Mouse (Mus musculus): Measurements from ENCODE around the gene Vps45. TPM values are rescaled to one million over a fixed set of nuclear protein-coding genes. Genes with fewer than 3 reads are reported as not detected.
"Not testable (repeated sequence)": the region's sequence is repeated elsewhere in the genome, so short reads cannot be mapped to it uniquely, and the experiment has no call there.

The Vps45 gene
- polyA plus RNA-seq, 1 experiment from 2014 or later: 46.1 TPM

DNA sequence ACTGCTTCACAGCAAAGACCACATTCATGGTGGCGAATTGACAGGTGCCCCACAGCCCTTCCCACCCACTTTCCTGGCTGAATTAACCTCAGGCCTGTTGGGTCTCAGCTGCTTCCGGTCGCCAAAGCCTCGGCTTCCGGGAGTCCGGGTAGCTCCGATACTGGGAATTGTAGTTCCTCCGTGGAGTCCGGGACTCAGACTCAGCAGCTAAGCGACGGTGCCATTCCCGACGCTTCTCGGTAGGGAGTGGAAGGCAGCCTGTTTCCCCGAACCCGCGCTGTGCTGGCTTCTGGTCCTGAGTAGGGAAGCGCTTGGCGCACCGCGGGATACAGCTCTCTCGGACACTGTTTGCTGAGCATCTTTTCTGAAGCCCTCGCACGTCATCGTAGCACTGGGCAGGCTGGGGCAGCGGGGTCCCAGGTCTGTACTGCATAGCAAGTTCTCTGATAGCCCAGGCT, 490 bp downstream of the Vps45 start:
- no peaks in the 10 kb centered on the region for H3K9me3 ChIP-seq (replicated peaks)
- no peaks in the 10 kb centered on the region for H3K27me3 ChIP-seq
- peak; percentile 93 for ATAC-seq (ENCODE audit: insufficient number of reproducible peaks, low FRiP score, low TSS enrichment, low read depth)
- peak overlapping the region; percentile 95 for H3K27ac ChIP-seq (replicated peaks)
- peak overlapping the region; percentile 86 for H3K4me2 ChIP-seq (replicated peaks)
- 0% methylated on average over 26 of the region's 26 CpGs for WGBS
- peaks cover 9% of the 10 kb centered on the region; the same call in 1 of the 2 replicates for H3K36me3 ChIP-seq
- peaks cover 5% of the 10 kb centered on the region for H3K4me1 ChIP-seq
- H3K9ac ChIP-seq: peak overlapping the region; percentile 65
- H3K4me3 ChIP-seq (replicated peaks): peak overlapping the region; percentile 77

DNA sequence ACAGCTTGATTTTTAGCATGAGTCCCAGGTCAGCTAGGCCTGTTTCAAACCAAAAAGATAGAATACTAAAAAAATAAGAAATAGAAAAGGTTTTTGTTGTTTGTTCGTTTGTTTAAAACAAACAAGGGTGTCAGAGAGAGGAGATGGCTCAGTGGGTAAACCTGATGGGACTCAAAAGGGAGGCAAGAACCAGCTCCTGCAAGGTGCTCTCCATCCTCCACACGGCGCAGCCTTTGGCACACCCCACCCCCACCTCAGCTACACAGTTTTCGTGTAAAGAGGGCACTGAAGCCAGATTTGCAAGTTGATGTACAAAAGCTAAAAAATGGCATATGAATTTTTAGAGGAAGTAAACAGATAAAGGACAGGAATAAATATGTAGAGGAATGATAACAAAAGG, 2.2 kb downstream of the Vps45 start:
- H3K4me3 ChIP-seq (replicated peaks): no peak overlapping the region
- 81% methylated on average over 4 of the region's 4 CpGs for WGBS
- H3K27me3 ChIP-seq: no peaks in the 10 kb centered on the region
- H3K4me2 ChIP-seq (replicated peaks): no peak overlapping the region
- H3K4me1 ChIP-seq: peaks cover 5% of the 10 kb centered on the region
- no peak overlapping the region for H3K9ac ChIP-seq
- no peaks in the 10 kb centered on the region for H3K9me3 ChIP-seq (replicated peaks)
- H3K36me3 ChIP-seq: peaks cover 9% of the 10 kb centered on the region; the same call in 1 of the 2 replicates
- H3K27ac ChIP-seq (replicated peaks): no peak overlapping the region
- no peak for ATAC-seq (ENCODE audit: insufficient number of reproducible peaks, low FRiP score, low TSS enrichment, low read depth)

DNA sequence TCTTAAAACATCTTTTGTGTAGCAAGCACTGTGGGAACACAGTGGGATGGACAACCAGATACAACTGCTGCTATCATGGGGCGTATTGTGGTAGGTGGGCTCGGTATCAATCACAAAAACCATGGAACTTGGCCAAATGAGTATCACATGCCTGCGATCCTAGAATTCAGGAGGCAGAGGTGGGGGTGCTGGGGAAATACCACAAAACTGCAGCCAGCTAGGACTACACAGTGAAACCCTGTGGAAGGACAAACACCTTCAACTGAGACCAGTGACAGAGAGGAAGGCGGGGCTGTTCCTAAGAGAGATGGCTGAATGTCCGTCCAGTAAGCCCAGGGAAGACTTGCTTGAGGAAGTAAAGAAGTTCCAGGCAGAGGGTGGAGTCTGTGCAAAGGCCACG, 3.0 kb downstream of the Vps45 start:
- peaks cover 9% of the 10 kb centered on the region; the same call in 1 of the 2 replicates for H3K36me3 ChIP-seq
- H3K9ac ChIP-seq: no peak overlapping the region
- no peaks in the 10 kb centered on the region for H3K27me3 ChIP-seq
- H3K4me2 ChIP-seq (replicated peaks): no peak overlapping the region
- 86% methylated on average over 6 of the region's 6 CpGs for WGBS
- no peak for ATAC-seq (ENCODE audit: insufficient number of reproducible peaks, low FRiP score, low TSS enrichment, low read depth)
- peaks cover 5% of the 10 kb centered on the region for H3K4me1 ChIP-seq
- no peaks in the 10 kb centered on the region for H3K9me3 ChIP-seq (replicated peaks)
- no peak overlapping the region for H3K27ac ChIP-seq (replicated peaks)
- no peak overlapping the region for H3K4me3 ChIP-seq (replicated peaks)

DNA sequence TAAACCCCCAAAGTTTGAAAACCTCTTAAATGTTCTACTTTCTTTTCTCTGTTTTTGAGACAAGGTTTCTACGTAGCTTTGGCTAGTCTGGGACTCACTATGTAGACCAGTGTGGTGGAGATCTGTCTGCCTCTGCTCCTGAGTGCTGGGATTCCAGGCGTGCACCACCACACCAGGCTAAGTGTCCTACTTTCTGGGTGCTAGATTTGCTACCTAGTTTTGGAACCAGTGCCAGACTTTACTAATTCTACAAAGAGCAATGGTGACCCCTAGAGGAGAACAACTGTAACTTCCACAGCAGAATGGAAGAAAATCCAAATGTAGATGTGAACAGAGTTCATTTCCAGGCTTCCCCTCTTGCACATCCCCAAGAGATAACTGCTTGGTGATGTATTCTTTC, 6.4 kb downstream of the Vps45 start:
- peaks cover 9% of the 10 kb centered on the region; the same call in 1 of the 2 replicates for H3K36me3 ChIP-seq
- H3K9me3 ChIP-seq (replicated peaks): no peaks in the 10 kb centered on the region
- H3K4me1 ChIP-seq: peaks cover 4% of the 10 kb centered on the region
- no peak overlapping the region for H3K4me2 ChIP-seq (replicated peaks)
- no peak overlapping the region for H3K4me3 ChIP-seq (replicated peaks)
- no peak overlapping the region for H3K9ac ChIP-seq
- 40% methylated on average over 2 of the region's 2 CpGs for WGBS
- no peaks in the 10 kb centered on the region for H3K27me3 ChIP-seq
- no peak overlapping the region for H3K27ac ChIP-seq (replicated peaks)
- no peak for ATAC-seq (ENCODE audit: insufficient number of reproducible peaks, low FRiP score, low TSS enrichment, low read depth)

DNA sequence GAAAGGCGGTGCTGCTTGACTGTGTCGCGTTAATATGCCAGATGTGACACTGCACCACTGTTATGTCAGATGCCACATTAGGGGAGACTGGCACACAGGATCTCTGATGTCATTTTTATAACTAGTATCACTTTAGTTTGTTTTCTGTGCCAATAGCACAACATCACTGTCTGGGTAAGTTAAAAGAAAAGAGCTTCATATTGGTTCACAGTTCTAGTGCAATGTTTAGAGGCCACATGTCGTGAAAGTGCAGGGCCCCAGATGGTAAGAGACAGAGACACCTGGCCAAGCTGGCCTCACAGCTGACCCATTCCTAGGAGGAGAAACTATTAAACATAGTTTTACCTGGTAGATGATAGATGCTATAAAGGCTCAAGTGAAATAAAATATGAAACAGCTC, 7.1 kb downstream of the Vps45 start:
- no peak overlapping the region for H3K9ac ChIP-seq
- H3K4me2 ChIP-seq (replicated peaks): no peak overlapping the region
- H3K4me3 ChIP-seq (replicated peaks): no peak overlapping the region
- no peaks in the 10 kb centered on the region for H3K9me3 ChIP-seq (replicated peaks)
- peaks cover 12% of the 10 kb centered on the region for H3K36me3 ChIP-seq
- no peaks in the 10 kb centered on the region; the same call in 1 of the 2 replicates for H3K4me1 ChIP-seq
- H3K27ac ChIP-seq (replicated peaks): no peak overlapping the region
- no peak for ATAC-seq (ENCODE audit: insufficient number of reproducible peaks, low FRiP score, low TSS enrichment, low read depth)
- no peaks in the 10 kb centered on the region for H3K27me3 ChIP-seq
- 67% methylated on average over 4 of the region's 4 CpGs for WGBS

DNA sequence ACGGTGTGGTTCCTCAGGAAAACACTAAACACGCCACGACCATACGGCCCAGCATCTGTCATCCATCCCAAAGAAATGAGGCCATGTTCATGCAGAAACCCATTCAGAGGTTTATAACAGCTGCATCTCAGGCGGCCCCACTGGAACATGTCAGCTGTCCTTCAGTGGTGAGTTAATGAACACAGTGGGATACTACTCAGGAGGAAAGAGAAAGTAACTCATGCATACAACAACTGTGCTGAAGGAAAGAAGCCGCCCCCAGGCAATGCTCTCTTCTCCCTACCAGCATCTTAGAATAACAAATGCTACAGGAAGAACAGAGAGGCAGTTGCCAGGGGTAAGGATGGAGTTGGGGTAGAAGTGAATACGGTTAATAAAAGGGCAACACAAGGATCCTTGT, 7.5 kb downstream of the Vps45 start:
- H3K4me1 ChIP-seq: no peaks in the 10 kb centered on the region
- WGBS: 63% methylated on average over 7 of the region's 7 CpGs

DNA sequence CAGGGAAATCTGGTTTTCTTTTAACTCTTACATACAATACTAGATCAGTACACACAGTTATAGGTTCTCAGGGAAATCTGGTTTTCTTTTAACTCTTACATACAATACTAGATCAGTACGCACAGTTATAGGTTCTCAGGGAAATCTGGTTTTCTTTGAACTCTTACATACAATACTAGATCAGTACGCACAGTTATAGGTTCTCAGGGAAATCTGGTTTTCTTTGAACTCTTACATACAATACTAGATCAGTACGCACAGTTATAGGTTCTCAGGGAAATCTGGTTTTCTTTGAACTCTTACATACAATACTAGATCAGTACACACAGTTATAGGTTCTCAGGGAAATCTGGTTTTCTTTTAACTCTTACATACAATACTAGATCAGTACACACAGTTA, 13.7 kb downstream of the Vps45 start:
- H3K9me3 ChIP-seq (replicated peaks); H3K4me2 ChIP-seq (replicated peaks); ATAC-seq (ENCODE audit: insufficient number of reproducible peaks, low FRiP score, low TSS enrichment, low read depth); H3K9ac ChIP-seq; H3K4me3 ChIP-seq (replicated peaks); H3K4me1 ChIP-seq; H3K27me3 ChIP-seq; H3K27ac ChIP-seq (replicated peaks): not testable (repeated sequence)
- H3K36me3 ChIP-seq: peaks cover 14% of the 10 kb centered on the region
- WGBS: 84% methylated on average over 3 of the region's 3 CpGs

More for the DNA sequence above, 7.5 kb downstream of the Vps45 start:
- Histone ChIP-seq H3K9ac (no peak overlapping the region), H3K27ac (replicated peaks) (no peak overlapping the region), H3K9me3 (replicated peaks) (no peaks in the 10 kb centered on the region), H3K36me3 (peaks cover 16% of the 10 kb centered on the region), H3K27me3 (no peaks in the 10 kb centered on the region), H3K4me2 (replicated peaks) (no peak overlapping the region), H3K4me3 (replicated peaks) (no peak overlapping the region)
- no peak for ATAC-seq (ENCODE audit: insufficient number of reproducible peaks, low FRiP score, low TSS enrichment, low read depth)

DNA sequence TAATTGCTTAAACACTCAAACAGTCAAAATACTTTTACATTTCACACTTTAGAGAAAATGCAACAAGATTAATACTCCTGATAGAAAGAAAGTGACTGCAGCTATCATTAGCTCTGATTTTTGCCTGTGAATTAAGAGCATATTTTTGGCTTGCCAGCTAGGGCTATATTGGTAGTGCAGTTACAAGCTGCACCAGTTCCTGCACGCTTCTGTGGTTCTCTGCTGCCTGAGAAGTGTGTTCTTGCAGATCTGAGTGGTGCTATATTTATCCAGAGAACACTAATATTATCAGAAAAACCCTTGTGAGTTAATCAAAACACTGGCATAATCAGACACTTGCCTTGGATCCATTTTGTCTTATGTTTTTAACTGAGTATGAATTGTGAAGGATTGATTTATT, 15.2 kb downstream of the Vps45 start:
- Histone ChIP-seq H3K4me1 (no peaks in the 10 kb centered on the region), H3K9ac (no peak overlapping the region), H3K27ac (replicated peaks) (no peak overlapping the region), H3K36me3 (peaks cover 14% of the 10 kb centered on the region), H3K27me3 (no peaks in the 10 kb centered on the region), H3K4me2 (replicated peaks) (no peak overlapping the region), H3K9me3 (replicated peaks) (no peaks in the 10 kb centered on the region), H3K4me3 (replicated peaks) (no peak overlapping the region)
- WGBS: 72% methylated on average over 1 of the region's 1 CpGs
- ATAC-seq (ENCODE audit: insufficient number of reproducible peaks, low FRiP score, low TSS enrichment, low read depth): no peak

DNA sequence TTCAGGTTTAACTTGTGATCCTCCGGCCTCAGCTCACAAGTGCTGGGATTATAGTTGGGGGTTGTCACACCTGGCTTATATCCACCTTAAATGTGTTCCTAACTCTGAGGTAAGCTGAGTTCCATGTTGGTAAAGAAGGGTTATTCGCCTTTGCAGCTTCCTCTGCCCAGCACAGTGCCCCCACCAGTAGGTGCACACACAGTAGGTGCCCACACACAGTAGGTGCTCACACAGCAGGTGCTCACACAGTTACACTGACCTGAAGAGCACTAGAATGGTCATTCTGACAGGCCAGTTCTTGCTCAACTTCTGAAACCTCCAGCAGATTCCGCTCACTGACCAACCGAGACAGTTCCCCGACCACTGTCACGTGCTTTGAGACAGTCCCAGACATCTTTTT, 17.2 kb downstream of the Vps45 start:
- H3K36me3 ChIP-seq: peaks cover 11% of the 10 kb centered on the region
- no peak overlapping the region for H3K4me3 ChIP-seq (replicated peaks)
- no peak overlapping the region for H3K4me2 ChIP-seq (replicated peaks)
- H3K27me3 ChIP-seq: no peaks in the 10 kb centered on the region
- H3K9ac ChIP-seq: no peak overlapping the region
- WGBS: 90% methylated on average over 6 of the region's 6 CpGs
- H3K9me3 ChIP-seq (replicated peaks): no peaks in the 10 kb centered on the region
- no peaks in the 10 kb centered on the region for H3K4me1 ChIP-seq
- no peak overlapping the region for H3K27ac ChIP-seq (replicated peaks)
- no peak for ATAC-seq (ENCODE audit: insufficient number of reproducible peaks, low FRiP score, low TSS enrichment, low read depth)

DNA sequence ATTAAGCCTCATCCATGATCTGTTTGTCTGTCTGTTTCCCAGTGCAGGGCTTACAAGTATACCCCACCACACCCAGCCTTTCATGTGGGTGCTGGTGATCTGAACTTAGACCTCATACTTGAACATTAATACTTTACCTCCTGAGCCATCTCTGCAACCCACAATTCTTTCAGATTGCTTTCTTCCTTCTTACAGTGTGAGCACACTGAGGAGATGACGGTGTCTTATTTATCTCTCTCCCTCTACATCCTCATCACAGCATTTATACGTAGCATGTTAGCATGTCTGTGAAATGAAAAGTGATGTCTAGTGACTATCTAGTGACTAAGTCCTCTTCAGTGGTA, 17.6 kb downstream of the Vps45 start:
- 95% methylated on average over 2 of the region's 2 CpGs for WGBS

DNA sequence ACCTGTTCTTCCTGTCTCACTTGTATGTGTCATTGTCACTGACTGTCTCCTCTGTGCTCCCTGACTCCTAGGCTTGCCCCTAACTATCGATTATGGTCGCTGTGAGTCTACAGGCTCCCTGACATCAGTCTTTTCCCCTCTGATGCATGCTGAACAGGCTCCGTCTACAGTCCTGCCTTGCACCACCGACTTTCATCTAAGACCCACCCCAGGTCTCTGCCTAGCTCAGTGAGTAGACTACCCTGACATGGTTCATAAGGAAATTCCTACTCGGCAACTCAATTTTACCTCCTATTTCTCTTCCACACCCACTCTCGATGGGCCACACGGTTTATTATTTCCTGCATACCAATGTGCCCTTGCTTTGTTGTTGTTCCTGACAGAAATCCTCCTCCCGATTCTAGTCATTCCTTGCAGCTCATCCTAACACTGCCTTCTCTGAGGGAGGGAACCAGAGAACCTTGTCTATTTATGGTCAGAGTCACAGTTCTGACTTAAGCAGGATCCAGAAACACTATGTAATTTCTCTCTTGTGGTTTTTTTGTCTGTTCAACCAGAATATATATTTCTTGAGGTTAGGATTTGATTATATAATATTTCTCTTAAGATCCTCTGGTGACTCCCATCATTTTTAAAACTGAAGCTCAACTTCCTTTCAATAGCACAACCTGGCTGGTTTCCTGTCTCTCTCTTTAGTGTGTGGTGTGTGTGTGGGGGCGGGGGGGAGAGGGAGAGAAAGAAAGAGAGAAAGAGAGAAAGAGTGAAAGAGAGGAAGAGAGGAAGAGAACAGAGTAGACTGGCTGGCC, 18.2 kb downstream of the Vps45 start:
- 68% methylated on average over 9 of the region's 9 CpGs for WGBS
- Histone ChIP-seq H3K9ac (no peak overlapping the region), H3K27me3 (no peaks in the 10 kb centered on the region), H3K4me1 (no peaks in the 10 kb centered on the region), H3K4me2 (replicated peaks) (no peak overlapping the region), H3K27ac (replicated peaks) (no peak overlapping the region), H3K4me3 (replicated peaks) (no peak overlapping the region), H3K36me3 (peaks cover under 1% of the 10 kb centered on the region; the same call in 1 of the 2 replicates), H3K9me3 (replicated peaks) (no peaks in the 10 kb centered on the region)
- no peak for ATAC-seq (ENCODE audit: insufficient number of reproducible peaks, low FRiP score, low TSS enrichment, low read depth)

More for the DNA sequence above, 17.6 kb downstream of the Vps45 start:
- no peak overlapping the region for H3K4me2 ChIP-seq (replicated peaks)
- no peak overlapping the region for H3K27ac ChIP-seq (replicated peaks)
- no peak for ATAC-seq (ENCODE audit: insufficient number of reproducible peaks, low FRiP score, low TSS enrichment, low read depth)
- H3K36me3 ChIP-seq: peaks cover 6% of the 10 kb centered on the region; the same call in 1 of the 2 replicates
- no peaks in the 10 kb centered on the region for H3K27me3 ChIP-seq
- H3K4me1 ChIP-seq: no peaks in the 10 kb centered on the region
- H3K9ac ChIP-seq: no peak overlapping the region
- no peak overlapping the region for H3K4me3 ChIP-seq (replicated peaks)
- H3K9me3 ChIP-seq (replicated peaks): no peaks in the 10 kb centered on the region

DNA sequence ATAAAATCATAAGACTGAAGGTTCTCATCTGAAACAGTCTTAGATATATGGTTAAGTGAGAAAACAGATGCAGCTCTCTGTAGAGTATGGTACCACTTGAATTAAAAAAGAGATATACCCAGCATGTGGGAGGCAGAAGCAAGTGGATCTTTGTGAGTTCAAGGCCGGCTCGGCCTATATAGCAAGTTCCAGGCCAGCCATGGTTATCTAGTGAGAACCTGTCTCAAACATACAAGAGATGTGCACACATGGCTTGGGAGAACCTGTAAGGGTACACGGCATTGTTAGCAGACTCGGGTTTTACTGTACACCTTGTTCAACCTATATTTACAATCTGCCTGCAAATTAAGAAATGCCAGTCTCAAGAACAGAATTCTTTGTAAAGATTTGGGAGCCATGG, 19.4 kb downstream of the Vps45 start:
- Histone ChIP-seq H3K36me3 (peaks cover under 1% of the 10 kb centered on the region; the same call in 1 of the 2 replicates), H3K4me3 (replicated peaks) (no peak overlapping the region), H3K9me3 (replicated peaks) (no peaks in the 10 kb centered on the region), H3K4me1 (no peaks in the 10 kb centered on the region), H3K4me2 (replicated peaks) (no peak overlapping the region), H3K9ac (no peak overlapping the region), H3K27ac (replicated peaks) (no peak overlapping the region), H3K27me3 (no peaks in the 10 kb centered on the region)
- 94% methylated on average over 4 of the region's 4 CpGs for WGBS
- ATAC-seq (ENCODE audit: insufficient number of reproducible peaks, low FRiP score, low TSS enrichment, low read depth): no peak

Measured in embryonic facial prominence, embryonic 15.5 days (tissue).